8 mouse cellular contexts compared by ENCODE assay signal in genomic region chr17:34120814-34121171, GRCm38 (mm10). TPM values are rescaled to one million over a fixed set of nuclear protein-coding genes. Genes with fewer than 3 reads are reported as not detected.
DNase-seq lines count a peak whose midpoint lies in the region; ATAC-seq and TF ChIP-seq lines count a peak whose summit lies in the region.

No protein-coding gene starts in this region.

- WGBS in embryonic facial prominence, embryonic 15.5 days: under 1% methylated on average over 31 of the region's 31 CpGs
- WGBS in heart, embryonic 12.5 days: under 1% methylated on average over 31 of the region's 31 CpGs
- 1% methylated on average over 31 of the region's 31 CpGs for WGBS in kidney, postnatal 0 days
- WGBS in liver, postnatal 0 days (ENCODE audit: insufficient replicate concordance): under 1% methylated on average over 27 of the region's 31 CpGs
- whole genome bisulfite sequencing in olfactory bulb, adult 2 months: under 1% methylated on average over 31 of the region's 31 CpGs

- peak; percentile 87 for DNase-seq in urinary bladder, adult 2 months (ENCODE audit: low spot score)
- no peak for DNase-seq in urinary bladder, postnatal 36 days (ENCODE audit: low spot score in 2 of 2)
- DNase-seq in kidney, postnatal 0 days (ENCODE audit: low spot score): no peak
- peak; percentile 92 for DNase-seq in liver, postnatal 0 days
- peak; percentile 91 for DNase-seq in thymus, postnatal 4 days

- peak overlapping the region; percentile 91 for H3K9ac ChIP-seq in embryonic facial prominence, embryonic 15.5 days
- H3K9ac ChIP-seq in heart, embryonic 12.5 days: peak overlapping the region; percentile 95
- peak overlapping the region; percentile 97 for H3K9ac ChIP-seq in kidney, postnatal 0 days (ENCODE audit: low read depth, low read length)
- peak overlapping the region; percentile 93 for H3K9ac ChIP-seq in liver, postnatal 0 days (replicated peaks)

- peaks cover 28% of the 10 kb centered on the region for H3K36me3 ChIP-seq in embryonic facial prominence, embryonic 15.5 days
- peaks cover 31% of the 10 kb centered on the region for H3K36me3 ChIP-seq in heart, embryonic 12.5 days
- H3K36me3 ChIP-seq in kidney, postnatal 0 days (ENCODE audit: insufficient read depth, low read length): peaks cover 16% of the 10 kb centered on the region
- peaks cover 16% of the 10 kb centered on the region for H3K36me3 ChIP-seq in liver, postnatal 0 days (replicated peaks; ENCODE audit: insufficient read depth, low read length)

- 0 out of 2 replicates have a peak, but pooled peaks have one; percentile 29 for TF ChIP-seq CTCF in kidney, postnatal 0 days (IDR thresholded peaks at IDR 0.05; ENCODE audit: low read depth)
- peak; percentile 59 for TF ChIP-seq CTCF in liver, postnatal 0 days (IDR thresholded peaks at IDR 0.05; ENCODE audit: low read depth)
- TF ChIP-seq CTCF in olfactory bulb, adult 2 months (IDR thresholded peaks at IDR 0.05; ENCODE audit: insufficient read depth, low read depth, low read length): no peak

- peak overlapping the region; percentile 100 for H3K27ac ChIP-seq in embryonic facial prominence, embryonic 15.5 days (replicated peaks)
- H3K27ac ChIP-seq in heart, embryonic 12.5 days (ENCODE audit: poor library complexity, severe bottlenecking): peak overlapping the region; percentile 100
- peak overlapping the region; percentile 100 for H3K27ac ChIP-seq in kidney, postnatal 0 days
- peak overlapping the region; percentile 100 for H3K27ac ChIP-seq in liver, postnatal 0 days (ENCODE audit: low read depth)
- peak overlapping the region; percentile 100 for H3K27ac ChIP-seq in olfactory bulb, adult 2 months (ENCODE audit: insufficient read depth, low read depth, low read length)

- no peak for TF ChIP-seq POLR2A in olfactory bulb, adult 2 months (IDR thresholded peaks at IDR 0.05; ENCODE audit: insufficient read depth, low read depth, low read length)

- ATAC-seq in embryonic facial prominence, embryonic 15.5 days (ENCODE audit: insufficient number of reproducible peaks, low FRiP score, low TSS enrichment, low read depth): no peak; the same call in none of the 2 replicates
- ATAC-seq in heart, embryonic 12.5 days (ENCODE audit: insufficient number of reproducible peaks, low FRiP score): peak; percentile 33
- ATAC-seq in kidney, postnatal 0 days (replicated peaks; ENCODE audit: low FRiP score, low read depth): peak; percentile 29
- ATAC-seq in liver, postnatal 0 days: peak; percentile 35

- H3K9me3 ChIP-seq in embryonic facial prominence, embryonic 15.5 days (replicated peaks): no peaks in the 10 kb centered on the region
- H3K9me3 ChIP-seq in heart, embryonic 12.5 days (replicated peaks): no peaks in the 10 kb centered on the region
- H3K9me3 ChIP-seq in kidney, postnatal 0 days (replicated peaks; ENCODE audit: low read length): no peaks in the 10 kb centered on the region
- H3K9me3 ChIP-seq in liver, postnatal 0 days (ENCODE audit: low read length): no peaks in the 10 kb centered on the region

- no peak for TF ChIP-seq EP300 in liver, postnatal 0 days (IDR thresholded peaks at IDR 0.05; ENCODE audit: low read depth)

- H3K4me2 ChIP-seq in embryonic facial prominence, embryonic 15.5 days (replicated peaks): peak overlapping the region; percentile 85
- H3K4me2 ChIP-seq in heart, embryonic 12.5 days: peak overlapping the region; percentile 95
- peak overlapping the region; percentile 95 for H3K4me2 ChIP-seq in kidney, postnatal 0 days (ENCODE audit: low read length)
- H3K4me2 ChIP-seq in liver, postnatal 0 days (ENCODE audit: low read depth, low read length): peak overlapping the region; percentile 98

- peak overlapping the region; percentile 75 for H3K4me3 ChIP-seq in embryonic facial prominence, embryonic 15.5 days (replicated peaks)
- peak overlapping the region; percentile 98 for H3K4me3 ChIP-seq in heart, embryonic 12.5 days
- peak overlapping the region; percentile 95 for H3K4me3 ChIP-seq in kidney, postnatal 0 days (replicated peaks; ENCODE audit: low read depth, low read length)
- H3K4me3 ChIP-seq in liver, postnatal 0 days (ENCODE audit: low read depth, low read length): peak overlapping the region; percentile 97
- peak overlapping the region; percentile 74 for H3K4me3 ChIP-seq in olfactory bulb, adult 2 months (ENCODE audit: insufficient read depth, low read depth, low read length)

- H3K4me1 ChIP-seq in embryonic facial prominence, embryonic 15.5 days: peaks cover 27% of the 10 kb centered on the region
- H3K4me1 ChIP-seq in heart, embryonic 12.5 days (replicated peaks): peaks cover 26% of the 10 kb centered on the region
- 0 out of 2 replicates have a peak, but pooled peaks cover 4% of the 10 kb centered on the region for H3K4me1 ChIP-seq in kidney, postnatal 0 days (replicated peaks; ENCODE audit: insufficient read depth, low read length)
- H3K4me1 ChIP-seq in liver, postnatal 0 days (ENCODE audit: insufficient read depth): peaks cover 25% of the 10 kb centered on the region
- H3K4me1 ChIP-seq in olfactory bulb, adult 2 months (ENCODE audit: control insufficient read depth, insufficient read depth, low read length): peaks cover 6% of the 10 kb centered on the region

- no peaks in the 10 kb centered on the region for H3K27me3 ChIP-seq in embryonic facial prominence, embryonic 15.5 days
- no peaks in the 10 kb centered on the region for H3K27me3 ChIP-seq in heart, embryonic 12.5 days (replicated peaks)
- no peaks in the 10 kb centered on the region for H3K27me3 ChIP-seq in kidney, postnatal 0 days (ENCODE audit: insufficient read depth, low read length)
- no peaks in the 10 kb centered on the region for H3K27me3 ChIP-seq in liver, postnatal 0 days (ENCODE audit: insufficient read depth, low read length)

RNA-seq across cellular contexts. Expression of gene H2-DMa, which starts 1.5 kb away (rescaled TPM):
- 30.0 and 31.9 TPM in 2 replicates for polyA plus RNA-seq in urinary bladder, adult 2 months (2012; rRNA removed)
- polyA plus RNA-seq in embryonic facial prominence, embryonic 15.5 days (2015; fragmentation: Nextera tagmentation; extraction: Ambion mirVana): 14.0 and 15.3 TPM in 2 replicates
- polyA plus RNA-seq in heart, embryonic 12.5 days (2016; fragmentation: Nextera tagmentation; extraction: Ambion mirVana): 3.9 and 7.8 TPM in 2 replicates
- 18.6 and 20.6 TPM in 2 replicates for polyA plus RNA-seq in kidney, postnatal 0 days (2015; fragmentation: Nextera tagmentation; extraction: Ambion mirVana)
- polyA plus RNA-seq in liver, postnatal 0 days (2015; fragmentation: Nextera tagmentation; extraction: Ambion mirVana): 9.7 and 11.9 TPM in 2 replicates
- polyA plus RNA-seq in olfactory bulb, adult 2 months (2012; ENCODE audit: insufficient read depth, insufficient read length, low replicate concordance, missing spikeins): not detected in 2 replicates

RNA-seq across cellular contexts. Expression of gene Brd2, which starts 1.6 kb away (rescaled TPM):
- 135 and 154 TPM in 2 replicates for polyA plus RNA-seq in urinary bladder, adult 2 months (2012; rRNA removed)
- 118 and 122 TPM in 2 replicates for polyA plus RNA-seq in embryonic facial prominence, embryonic 15.5 days (2015; fragmentation: Nextera tagmentation; extraction: Ambion mirVana)
- polyA plus RNA-seq in heart, embryonic 12.5 days (2016; fragmentation: Nextera tagmentation; extraction: Ambion mirVana): 89.4 and 90.6 TPM in 2 replicates
- polyA plus RNA-seq in kidney, postnatal 0 days (2015; fragmentation: Nextera tagmentation; extraction: Ambion mirVana): 90.2 and 100 TPM in 2 replicates
- 29.2 and 32.5 TPM in 2 replicates for polyA plus RNA-seq in liver, postnatal 0 days (2015; fragmentation: Nextera tagmentation; extraction: Ambion mirVana)
- 233 TPM in 1 of 2 replicates, not detected in the other for polyA plus RNA-seq in olfactory bulb, adult 2 months (2012; ENCODE audit: insufficient read depth, insufficient read length, low replicate concordance, missing spikeins)

RNA-seq across cellular contexts. Expression of gene H2-DMb2, which starts 22.3 kb away (rescaled TPM):
- polyA plus RNA-seq in urinary bladder, adult 2 months (2012; rRNA removed): 4.1 and 4.9 TPM in 2 replicates
- polyA plus RNA-seq in embryonic facial prominence, embryonic 15.5 days (2015; fragmentation: Nextera tagmentation; extraction: Ambion mirVana): 0.61 and 0.93 TPM in 2 replicates
- 0.21 TPM in 1 of 2 replicates, not detected in the other for polyA plus RNA-seq in heart, embryonic 12.5 days (2016; fragmentation: Nextera tagmentation; extraction: Ambion mirVana)
- 15.3 and 19.4 TPM in 2 replicates for polyA plus RNA-seq in kidney, postnatal 0 days (2015; fragmentation: Nextera tagmentation; extraction: Ambion mirVana)
- 1.9 and 2.1 TPM in 2 replicates for polyA plus RNA-seq in liver, postnatal 0 days (2015; fragmentation: Nextera tagmentation; extraction: Ambion mirVana)
- not detected in 2 replicates for polyA plus RNA-seq in olfactory bulb, adult 2 months (2012; ENCODE audit: insufficient read depth, insufficient read length, low replicate concordance, missing spikeins)

RNA-seq across cellular contexts. Expression of gene H2-Oa, which starts 28.7 kb away (rescaled TPM):
- polyA plus RNA-seq in urinary bladder, adult 2 months (2012; rRNA removed): 1.7 and 2.1 TPM in 2 replicates
- 0.54 and 0.89 TPM in 2 replicates for polyA plus RNA-seq in embryonic facial prominence, embryonic 15.5 days (2015; fragmentation: Nextera tagmentation; extraction: Ambion mirVana)
- polyA plus RNA-seq in heart, embryonic 12.5 days (2016; fragmentation: Nextera tagmentation; extraction: Ambion mirVana): 0.26 and 0.37 TPM in 2 replicates
- polyA plus RNA-seq in kidney, postnatal 0 days (2015; fragmentation: Nextera tagmentation; extraction: Ambion mirVana): 0.83 and 0.95 TPM in 2 replicates
- polyA plus RNA-seq in liver, postnatal 0 days (2015; fragmentation: Nextera tagmentation; extraction: Ambion mirVana): 0.72 and 0.85 TPM in 2 replicates
- not detected in 2 replicates for polyA plus RNA-seq in olfactory bulb, adult 2 months (2012; ENCODE audit: insufficient read depth, insufficient read length, low replicate concordance, missing spikeins)

RNA-seq across cellular contexts. Expression of gene H2-DMb1, which starts 32.1 kb away (rescaled TPM):
- 22.4 and 22.8 TPM in 2 replicates for polyA plus RNA-seq in urinary bladder, adult 2 months (2012; rRNA removed)
- 3.2 and 3.8 TPM in 2 replicates for polyA plus RNA-seq in embryonic facial prominence, embryonic 15.5 days (2015; fragmentation: Nextera tagmentation; extraction: Ambion mirVana)
- polyA plus RNA-seq in heart, embryonic 12.5 days (2016; fragmentation: Nextera tagmentation; extraction: Ambion mirVana): 0.33 and 0.41 TPM in 2 replicates
- 12.9 and 13.5 TPM in 2 replicates for polyA plus RNA-seq in kidney, postnatal 0 days (2015; fragmentation: Nextera tagmentation; extraction: Ambion mirVana)
- 3.9 and 4.0 TPM in 2 replicates for polyA plus RNA-seq in liver, postnatal 0 days (2015; fragmentation: Nextera tagmentation; extraction: Ambion mirVana)
- polyA plus RNA-seq in olfactory bulb, adult 2 months (2012; ENCODE audit: insufficient read depth, insufficient read length, low replicate concordance, missing spikeins): not detected in 2 replicates

Comparison
In these comparisons a context has a peak if more than half of its experiments do, and no peak if none do; other contexts are left out.
1. DNase-seq: peak in urinary bladder, adult 2 months (single experiment), liver, postnatal 0 days (single experiment) and thymus, postnatal 4 days (single experiment); none in urinary bladder, postnatal 36 days (0 of 2) and kidney, postnatal 0 days (single experiment).
2. Peak in every context shown above with its lines, with median percentiles within 50 percentile points of each other: H3K27ac ChIP-seq, H3K4me2 ChIP-seq, H3K4me3 ChIP-seq and H3K9ac ChIP-seq.